Mouse (Mus musculus) heart, embryonic 10.5 days (tissue): ENCODE results near the gene Mapre3. TPM values are rescaled to one million over a fixed set of nuclear protein-coding genes. Genes with fewer than 3 reads are reported as not detected.

Experiments used
- DNase-seq: peaks from one replicate; pipeline ENCODE4 v3.0.0-alpha.2; 2017; ENCODE audit warnings: low spot score
- H3K27ac ChIP-seq: fragments of 300-500 bp; sonication (generic); 2 replicates; pipeline ENCODE4 v1.5.1; 2016; ENCODE audit warnings: mild to moderate bottlenecking
- H3K27me3 ChIP-seq: fragments of 300-500 bp; sonication (generic); 2 replicates; pipeline ENCODE4 v1.6.1; 2016; ENCODE audit warnings: mild to moderate bottlenecking; ENCODE audit not compliant: poor library complexity, insufficient read depth, severe bottlenecking
- H3K36me3 ChIP-seq: fragments of 300-500 bp; sonication (generic); 2 replicates; pipeline ENCODE4 v1.6.1; 2016; ENCODE audit warnings: mild to moderate bottlenecking, moderate library complexity
- H3K4me1 ChIP-seq: fragments of 300-500 bp; sonication (generic); 2 replicates; pipeline ENCODE4 v1.6.1; 2016; ENCODE audit warnings: mild to moderate bottlenecking
- H3K4me3 ChIP-seq: fragments of 300-500 bp; sonication (generic); 2 replicates; pipeline ENCODE4 v1.5.1; 2016; ENCODE audit warnings: mild to moderate bottlenecking, moderate library complexity
- H3K9me3 ChIP-seq: fragments of 300-500 bp; sonication (generic); 2 replicates; pipeline ENCODE4 v1.6.1; 2016; ENCODE audit warnings: mild to moderate bottlenecking, moderate library complexity
- WGBS: fragments of 180-500 bp; shearing (Covaris S2); methylation state at CpG from one replicate; pipeline ENCODE4 v1.1.7; 2016; 5-methylcytosine and 5-hydroxymethylcytosine counted together
- polyA plus RNA-seq: library from polyadenylated mRNA; unstranded; fragments of >200 nt; fragmentation: Nextera tagmentation; extraction: Ambion mirVana; gene quantifications from 2 replicates; pipeline ENCODE4 v1.2.1, GENCODE M21; 2016

Gene Mapre3
- polyA plus RNA-seq, 1 experiment from 2014 or later, result 16.3 TPM

DNA sequence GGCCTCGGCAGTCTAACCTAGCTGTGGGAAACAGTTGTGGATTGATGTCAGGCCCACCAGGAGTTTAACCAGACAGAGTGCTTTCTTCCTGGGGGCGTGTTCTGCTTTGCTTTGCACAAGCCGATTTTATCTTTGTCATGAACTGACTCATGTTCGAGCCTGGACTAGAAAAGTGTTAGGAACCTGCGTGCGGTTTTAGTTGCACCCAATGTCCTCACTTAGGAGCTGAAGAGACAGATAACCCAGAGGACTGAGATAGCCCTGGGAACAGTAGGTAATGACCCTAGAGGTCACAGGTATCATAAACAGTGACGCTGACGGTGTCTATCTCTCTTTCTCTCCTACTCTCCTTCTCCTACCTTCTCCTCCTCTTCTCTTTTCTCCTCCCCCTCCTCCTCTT, 16.5 kb upstream of the Mapre3 start:
- H3K27ac ChIP-seq, result no peak overlapping the region
- no peak for DNase-seq
- no peaks in the 10 kb centered on the region for H3K36me3 ChIP-seq
- no peaks in the 10 kb centered on the region for H3K27me3 ChIP-seq
- H3K9me3 ChIP-seq, result no peaks in the 10 kb centered on the region
- WGBS, result 49% methylated on average over 8 of the region's 8 CpGs
- H3K4me1 ChIP-seq, result peaks cover 18% of the 10 kb centered on the region
- H3K4me3 ChIP-seq, result no peak overlapping the region

DNA sequence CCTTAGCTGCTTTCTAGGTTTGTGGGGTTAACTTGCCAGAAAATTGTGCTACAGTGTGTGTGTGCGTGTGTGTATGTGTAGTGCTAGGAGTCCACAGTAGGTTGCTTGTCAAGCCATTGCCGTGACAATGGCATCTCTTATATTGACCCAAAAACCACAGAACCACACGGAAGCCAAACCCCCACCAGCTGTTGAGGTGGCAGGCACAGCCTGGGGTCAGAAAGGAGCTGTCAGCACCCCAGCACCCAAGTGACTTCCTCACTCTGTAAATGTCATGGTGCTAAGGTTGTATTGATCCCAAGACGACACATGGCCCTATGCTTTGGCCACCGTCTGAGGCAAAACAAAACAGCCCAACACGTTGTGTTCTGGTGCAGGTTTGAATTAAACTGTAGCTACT, 15.5 kb upstream of the Mapre3 start:
- no peak for DNase-seq
- peaks cover 18% of the 10 kb centered on the region for H3K4me1 ChIP-seq
- 86% methylated on average over 6 of the region's 6 CpGs for WGBS
- no peaks in the 10 kb centered on the region for H3K36me3 ChIP-seq
- no peak overlapping the region for H3K4me3 ChIP-seq
- H3K9me3 ChIP-seq, result no peaks in the 10 kb centered on the region
- no peaks in the 10 kb centered on the region for H3K27me3 ChIP-seq
- H3K27ac ChIP-seq, result no peak overlapping the region

DNA sequence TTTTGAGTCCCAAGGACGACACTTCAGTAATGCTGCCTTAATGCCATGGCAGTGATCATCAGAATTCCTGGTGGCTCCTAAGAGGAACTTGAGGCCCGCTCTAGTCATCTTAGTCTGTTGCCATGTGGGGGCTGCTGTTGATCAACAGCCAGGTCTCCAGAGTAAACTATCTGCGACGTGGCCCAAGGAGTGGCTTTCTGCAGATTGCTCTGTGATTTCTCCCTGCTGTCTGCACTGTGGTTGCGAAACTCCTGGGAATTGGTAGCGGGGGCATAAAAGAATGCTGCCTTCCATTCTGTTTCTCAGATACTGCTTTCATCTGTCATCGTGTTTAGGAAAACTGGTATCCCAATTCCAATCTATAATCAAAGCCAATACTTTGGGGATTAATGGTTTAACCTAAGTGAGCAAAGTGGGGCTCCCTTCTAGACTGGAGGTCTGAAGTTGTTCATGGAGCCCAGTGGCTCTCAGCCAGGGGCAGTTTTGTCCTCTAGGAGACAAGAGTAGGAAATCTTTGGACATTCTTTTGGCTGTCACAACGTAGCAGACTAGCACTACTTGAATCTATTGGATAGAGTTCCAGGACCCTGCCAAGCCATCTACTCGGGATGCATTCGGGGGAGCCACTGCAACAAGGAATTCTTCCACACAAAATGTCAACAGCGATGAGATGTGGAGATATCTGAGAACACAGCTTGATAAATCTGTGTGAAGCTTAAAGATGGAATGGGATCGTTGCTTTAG, 11.5 kb upstream of the Mapre3 start:
- H3K36me3 ChIP-seq, result no peaks in the 10 kb centered on the region
- H3K4me1 ChIP-seq, result peaks cover 1% of the 10 kb centered on the region; the same call in 1 of the 2 replicates
- H3K9me3 ChIP-seq, result no peaks in the 10 kb centered on the region
- no peak overlapping the region for H3K27ac ChIP-seq
- WGBS, result 71% methylated on average over 12 of the region's 12 CpGs
- no peak overlapping the region for H3K4me3 ChIP-seq
- H3K27me3 ChIP-seq, result no peaks in the 10 kb centered on the region
- no peak for DNase-seq

DNA sequence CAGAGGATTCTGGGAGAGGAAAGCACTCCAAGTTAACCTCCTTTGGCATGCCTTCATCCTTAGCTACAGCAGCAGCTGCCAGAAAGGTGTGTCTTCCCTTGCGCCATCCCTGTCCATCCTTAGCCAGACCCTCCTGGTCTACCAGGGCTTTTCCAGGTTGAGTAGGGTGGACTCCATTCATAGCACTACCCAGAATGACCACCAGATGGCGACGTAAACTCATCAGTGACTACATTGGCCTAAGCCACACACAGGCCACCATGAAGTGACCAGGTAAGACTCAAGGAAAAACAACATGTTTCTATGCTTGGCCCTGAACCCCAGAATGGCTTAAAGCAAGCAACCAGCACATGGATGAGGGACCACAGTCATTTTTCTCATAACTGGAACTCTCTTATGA, 8.3 kb upstream of the Mapre3 start:
- peaks cover 10% of the 10 kb centered on the region; the same call in 1 of the 2 replicates for H3K27me3 ChIP-seq
- H3K4me3 ChIP-seq, result no peak overlapping the region
- DNase-seq, result peak; percentile 91
- H3K27ac ChIP-seq, result no peak overlapping the region
- H3K9me3 ChIP-seq, result no peaks in the 10 kb centered on the region
- no peaks in the 10 kb centered on the region for H3K36me3 ChIP-seq
- 11% methylated on average over 3 of the region's 3 CpGs for WGBS
- H3K4me1 ChIP-seq, result no peaks in the 10 kb centered on the region

DNA sequence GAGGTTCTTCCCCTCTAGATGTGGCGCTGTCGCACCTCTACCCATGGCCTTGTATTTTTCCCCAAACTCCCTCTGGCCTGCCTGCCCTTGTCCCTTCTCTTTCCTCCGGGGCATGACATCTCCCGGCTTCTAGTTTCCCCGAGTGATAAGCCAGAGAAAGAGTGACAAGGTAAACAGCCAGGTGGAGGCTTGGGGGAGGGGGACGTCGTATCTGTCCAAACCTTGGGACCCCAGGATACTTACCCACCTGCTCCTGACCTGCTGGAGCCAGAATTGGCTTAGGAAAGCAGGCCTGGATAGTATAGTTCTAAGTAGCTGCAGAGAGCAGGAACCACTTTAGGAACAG, 652 bp downstream of the Mapre3 start:
- Histone ChIP-seq H3K27ac (peak overlapping the region; percentile 88), H3K9me3 (no peaks in the 10 kb centered on the region), H3K4me3 (peak overlapping the region; percentile 91), H3K27me3 (peaks cover 25% of the 10 kb centered on the region; the same call in 1 of the 2 replicates), H3K4me1 (peaks cover 22% of the 10 kb centered on the region), H3K36me3 (no peaks in the 10 kb centered on the region)
- 6% methylated on average over 7 of the region's 7 CpGs for WGBS
- DNase-seq, result no peak

DNA sequence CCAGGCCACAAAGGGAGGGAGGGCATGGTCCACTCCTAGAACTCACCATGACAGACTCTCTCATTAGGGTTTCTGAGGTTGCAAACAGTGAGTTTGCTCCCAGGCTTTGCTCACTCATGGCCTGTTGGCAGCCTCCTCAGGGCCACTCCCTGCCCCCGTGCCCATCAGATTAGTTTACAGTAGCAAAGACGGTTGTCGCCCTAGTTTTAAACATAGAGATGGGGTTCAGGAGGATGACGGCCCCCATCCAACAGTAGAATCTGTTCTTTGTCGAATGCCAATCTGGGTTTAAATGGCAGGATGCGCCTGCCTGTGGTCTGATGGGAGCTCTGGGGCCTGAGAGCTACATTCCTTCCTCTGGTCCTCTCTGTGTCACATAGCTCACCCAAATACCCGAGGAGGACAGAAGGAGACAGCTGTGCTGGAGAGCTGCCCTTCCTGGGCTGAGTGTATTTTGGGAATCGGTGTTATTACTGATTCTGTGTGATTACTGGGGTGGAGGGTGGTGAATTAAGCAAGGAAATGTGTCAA, 1.9 kb downstream of the Mapre3 start:
- Histone ChIP-seq H3K4me3 (no peak overlapping the region), H3K4me1 (peaks cover 22% of the 10 kb centered on the region), H3K27me3 (peaks cover 12% of the 10 kb centered on the region; the same call in 1 of the 2 replicates), H3K36me3 (no peaks in the 10 kb centered on the region), H3K27ac (no peak overlapping the region), H3K9me3 (no peaks in the 10 kb centered on the region)
- DNase-seq, result no peak
- 62% methylated on average over 8 of the region's 8 CpGs for WGBS

DNA sequence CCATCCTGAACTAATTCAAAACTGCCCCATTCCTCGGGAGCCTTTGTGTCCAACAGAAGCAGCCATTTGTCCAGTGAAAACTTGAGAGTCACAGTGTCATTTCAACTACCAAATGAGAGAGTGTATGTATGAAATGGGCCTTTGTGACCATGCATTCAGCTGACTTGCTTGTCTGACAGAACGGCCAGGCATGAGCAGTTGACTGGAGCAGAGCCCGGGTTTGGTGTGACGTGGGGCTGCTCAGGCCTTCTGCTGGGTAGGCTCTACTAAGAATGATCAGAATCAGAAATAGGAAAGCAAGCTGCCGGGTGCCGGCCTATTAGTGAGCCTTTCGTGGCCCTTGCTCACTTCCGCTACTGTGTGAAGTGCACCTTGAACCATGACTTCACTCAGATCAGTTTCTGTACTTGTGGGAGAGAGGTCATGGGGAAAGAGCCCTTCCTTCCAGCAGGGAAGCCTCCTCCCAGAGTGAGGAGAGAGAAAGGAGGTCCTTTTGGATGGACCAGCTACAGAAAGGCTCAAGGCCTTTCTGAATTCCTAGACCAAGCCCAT, 4.4 kb downstream of the Mapre3 start:
- DNase-seq, result no peak
- no peaks in the 10 kb centered on the region for H3K36me3 ChIP-seq
- no peaks in the 10 kb centered on the region for H3K27me3 ChIP-seq
- no peaks in the 10 kb centered on the region for H3K9me3 ChIP-seq
- H3K4me1 ChIP-seq, result peaks cover 22% of the 10 kb centered on the region
- 90% methylated on average over 8 of the region's 8 CpGs for WGBS
- H3K4me3 ChIP-seq, result no peak overlapping the region
- H3K27ac ChIP-seq, result no peak overlapping the region

DNA sequence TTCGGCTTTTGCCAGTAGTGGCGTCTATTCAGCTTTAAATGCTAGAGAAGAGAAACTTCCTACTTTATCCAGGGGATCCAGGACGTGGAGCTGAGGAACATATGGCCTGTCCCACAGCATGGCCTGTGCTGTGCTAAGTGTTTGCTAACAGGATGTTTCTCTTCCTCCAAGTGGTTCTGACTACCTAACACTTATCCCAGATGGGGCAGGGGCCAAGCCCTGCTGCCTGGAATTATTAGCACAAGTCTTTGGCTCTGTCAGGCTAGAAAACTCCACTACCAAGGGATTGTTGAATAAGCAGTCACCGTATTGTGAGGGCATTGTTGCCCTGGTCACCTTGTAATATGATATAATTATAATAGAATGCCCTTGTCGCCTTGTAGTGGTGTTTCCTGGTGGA, 8.2 kb downstream of the Mapre3 start:
- no peaks in the 10 kb centered on the region for H3K36me3 ChIP-seq
- DNase-seq, result no peak
- H3K4me3 ChIP-seq, result no peak overlapping the region
- WGBS, result 75% methylated on average over 5 of the region's 5 CpGs
- no peak overlapping the region for H3K27ac ChIP-seq
- H3K4me1 ChIP-seq, result peaks cover 14% of the 10 kb centered on the region
- 0 out of 2 replicates have a peak, but pooled peaks cover 3% of the 10 kb centered on the region for H3K27me3 ChIP-seq
- no peaks in the 10 kb centered on the region for H3K9me3 ChIP-seq

DNA sequence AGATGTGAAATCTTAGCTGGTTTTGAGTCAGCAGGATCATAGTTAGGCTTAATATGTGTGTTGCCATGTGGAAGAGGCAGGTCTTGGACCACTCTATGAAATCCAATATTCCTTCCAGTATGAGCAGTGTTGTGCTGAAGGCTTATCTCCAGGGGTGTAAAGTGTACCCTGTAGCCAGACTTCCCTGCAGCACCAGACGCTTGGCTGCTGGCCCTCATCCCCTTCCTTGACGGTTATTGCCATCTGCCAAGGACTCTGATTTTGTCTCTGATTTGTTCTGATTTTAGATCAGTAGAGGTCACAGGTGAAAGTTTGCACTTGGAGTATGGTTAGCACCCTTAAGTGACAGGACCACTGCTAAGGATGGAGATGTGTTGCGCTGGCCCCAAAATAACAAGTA, 8.7 kb downstream of the Mapre3 start:
- no peaks in the 10 kb centered on the region for H3K9me3 ChIP-seq
- no peak for DNase-seq
- no peak overlapping the region for H3K4me3 ChIP-seq
- H3K4me1 ChIP-seq, result peaks cover 14% of the 10 kb centered on the region
- H3K27me3 ChIP-seq, result 0 out of 2 replicates have a peak, but pooled peaks cover 7% of the 10 kb centered on the region
- H3K27ac ChIP-seq, result no peak overlapping the region
- WGBS, result 82% methylated on average over 3 of the region's 3 CpGs
- no peaks in the 10 kb centered on the region for H3K36me3 ChIP-seq

DNA sequence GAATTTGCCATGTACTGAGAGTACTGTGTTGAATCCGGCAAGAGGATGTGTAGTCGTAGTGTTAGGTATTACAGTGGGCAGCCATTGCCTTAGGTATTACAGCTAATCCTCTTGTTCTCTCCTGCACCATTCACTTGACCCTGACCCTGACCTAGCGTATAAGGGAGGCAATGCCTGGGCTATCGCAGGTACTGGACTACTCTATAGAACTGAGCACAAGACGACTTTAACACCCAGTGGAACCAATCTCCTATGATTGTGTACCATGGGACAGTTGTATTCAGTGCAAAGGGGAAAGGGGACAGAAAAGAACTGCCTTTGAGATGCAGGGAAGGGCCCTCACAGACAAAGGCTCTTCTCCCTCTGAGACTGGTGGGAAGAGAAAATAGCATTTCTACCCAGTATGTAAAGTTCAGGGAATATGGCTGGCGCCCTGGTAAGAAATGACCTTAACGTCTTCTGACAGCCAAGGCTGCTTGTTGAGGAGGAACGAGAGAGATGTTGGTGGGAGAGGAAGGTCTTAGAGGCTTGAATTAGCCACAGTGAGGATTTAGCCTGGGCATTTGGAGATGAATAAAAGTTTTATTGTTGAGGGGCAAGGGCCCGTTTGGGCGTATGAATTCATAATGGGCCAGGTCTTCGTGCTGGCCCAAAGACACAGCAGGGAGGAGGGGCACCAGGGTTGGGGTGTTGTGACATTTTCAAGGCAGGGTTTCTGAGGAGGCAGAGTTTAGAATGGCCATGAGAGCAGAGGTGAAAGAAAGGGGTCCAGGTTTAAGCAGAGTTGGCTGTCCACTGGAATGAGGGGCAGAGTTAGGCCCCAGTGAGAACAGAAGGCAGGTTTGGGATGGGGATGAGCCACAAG, 9.9 kb downstream of the Mapre3 start:
- Histone ChIP-seq H3K27me3 (0 out of 2 replicates have a peak, but pooled peaks cover 7% of the 10 kb centered on the region), H3K4me3 (no peak overlapping the region), H3K36me3 (no peaks in the 10 kb centered on the region), H3K9me3 (no peaks in the 10 kb centered on the region), H3K4me1 (peaks cover 14% of the 10 kb centered on the region), H3K27ac (no peak overlapping the region)
- DNase-seq, result no peak
- WGBS, result 86% methylated on average over 11 of the region's 11 CpGs

DNA sequence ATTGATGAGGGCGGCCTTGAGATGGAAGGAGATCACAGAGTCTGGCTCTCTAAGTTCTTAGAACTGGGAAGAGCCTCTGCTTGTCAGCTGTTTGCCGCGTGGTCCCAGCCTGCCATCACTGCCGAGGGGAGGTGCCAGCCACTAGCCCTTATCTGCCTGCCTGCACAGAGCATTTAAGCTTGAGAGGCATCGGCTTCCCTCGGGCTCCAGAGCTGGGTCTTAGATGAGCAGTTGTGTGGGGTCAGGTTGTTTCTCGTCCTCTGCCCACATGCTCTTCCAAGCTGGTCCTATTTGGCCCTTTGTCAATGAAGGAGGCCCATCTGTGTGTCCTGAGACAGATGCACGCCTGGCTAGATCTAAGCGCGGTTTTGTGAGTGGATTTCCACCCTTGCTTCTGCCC, 10.7 kb downstream of the Mapre3 start:
- Histone ChIP-seq H3K9me3 (no peaks in the 10 kb centered on the region), H3K4me3 (no peak overlapping the region), H3K4me1 (peaks cover 14% of the 10 kb centered on the region), H3K27ac (no peak overlapping the region), H3K36me3 (no peaks in the 10 kb centered on the region), H3K27me3 (0 out of 2 replicates have a peak, but pooled peaks cover 7% of the 10 kb centered on the region)
- WGBS, result 44% methylated on average over 10 of the region's 10 CpGs
- no peak for DNase-seq

DNA sequence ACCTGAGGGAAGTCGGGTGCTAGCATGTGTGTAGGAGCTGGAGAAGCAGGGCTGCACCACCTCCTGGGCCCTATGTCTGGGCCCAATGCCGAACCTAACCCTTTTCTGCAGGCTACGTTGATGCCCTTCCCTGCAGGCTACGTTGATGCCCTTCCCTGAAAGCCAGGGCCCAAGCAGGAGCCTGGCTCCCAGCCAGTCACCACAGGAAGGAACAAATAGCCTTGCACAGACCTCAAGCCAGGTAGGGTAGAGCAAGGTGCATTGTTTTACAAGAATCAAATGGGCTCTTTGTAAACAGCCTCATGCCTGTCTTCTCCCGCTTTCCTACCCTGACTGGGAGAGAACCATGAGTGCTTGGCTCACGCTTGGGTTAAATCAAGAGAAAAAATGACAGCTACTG, 11.4 kb downstream of the Mapre3 start:
- no peaks in the 10 kb centered on the region for H3K9me3 ChIP-seq
- WGBS, result 76% methylated on average over 6 of the region's 6 CpGs
- H3K4me1 ChIP-seq, result peaks cover 14% of the 10 kb centered on the region
- no peaks in the 10 kb centered on the region for H3K36me3 ChIP-seq
- H3K27me3 ChIP-seq, result 0 out of 2 replicates have a peak, but pooled peaks cover 7% of the 10 kb centered on the region
- no peak for DNase-seq
- H3K27ac ChIP-seq, result no peak overlapping the region
- H3K4me3 ChIP-seq, result no peak overlapping the region

DNA sequence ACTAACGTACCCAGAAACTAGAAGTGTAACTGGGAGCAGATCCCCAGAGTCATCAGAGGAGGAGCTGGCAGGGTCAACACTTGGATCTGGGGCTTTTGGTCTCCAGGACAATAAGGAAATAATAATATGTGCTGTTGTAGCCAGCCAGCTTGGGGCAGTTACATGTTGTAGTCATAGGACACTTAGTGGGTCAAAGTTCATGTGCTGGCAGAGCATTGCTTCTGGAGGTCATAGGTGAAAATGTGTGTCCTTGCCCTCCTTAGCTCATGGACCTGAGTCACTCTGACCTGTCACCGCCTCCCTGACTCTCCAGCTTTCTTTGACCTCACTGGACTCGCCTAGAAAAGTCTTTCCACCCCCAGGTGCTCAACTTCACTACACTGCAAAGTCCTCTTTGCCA, 19.0 kb downstream of the Mapre3 start:
- Histone ChIP-seq H3K4me1 (no peaks in the 10 kb centered on the region), H3K9me3 (no peaks in the 10 kb centered on the region), H3K27ac (no peak overlapping the region), H3K4me3 (no peak overlapping the region), H3K36me3 (no peaks in the 10 kb centered on the region; the same call in 1 of the 2 replicates), H3K27me3 (no peaks in the 10 kb centered on the region)
- 73% methylated on average over 3 of the region's 3 CpGs for WGBS
- DNase-seq, result no peak
